Mouse (Mus musculus) brain, embryonic 18.5 days (tissue): ENCODE results near the gene Atp6v1a.
A peak's percentile ranks its signal among the peaks of the same experiment; 100 is the strongest.

Experiments used
- DNase-seq: peaks from one replicate; pipeline ENCODE4 v3.0.0-alpha.2; 2012; ENCODE audit warnings: low read depth, low spot score

Gene Atp6v1a

GRCm38 (mm10) chr16:44138377-44138978 lies 1.0 kb downstream of the Atp6v1a start:
- no peak for DNase-seq

- DNase-seq = no peak
Measured at GRCm38 (mm10) chr16:44136511-44137021, 2.9 kb downstream of the Atp6v1a start.

- no peak for DNase-seq
Measured at GRCm38 (mm10) chr16:44133187-44133586, 6.3 kb downstream of the Atp6v1a start.

- DNase-seq = no peak
Measured at GRCm38 (mm10) chr16:44132300-44132699, 7.2 kb downstream of the Atp6v1a start.

- no peak for DNase-seq
Measured at GRCm38 (mm10) chr16:44126437-44126836, 13.1 kb downstream of the Atp6v1a start.

GRCm38 (mm10) chr16:44125436-44125835 lies 14.1 kb downstream of the Atp6v1a start:
- no peak for DNase-seq

- no peak for DNase-seq
Measured at GRCm38 (mm10) chr16:44124713-44125112, 14.8 kb downstream of the Atp6v1a start.

- DNase-seq = no peak
Measured at GRCm38 (mm10) chr16:44123786-44124185, 15.7 kb downstream of the Atp6v1a start.

GRCm38 (mm10) chr16:44122982-44123725 lies 16.4 kb downstream of the Atp6v1a start:
- no peak for DNase-seq

GRCm38 (mm10) chr16:44122574-44122973 lies 16.9 kb downstream of the Atp6v1a start:
- DNase-seq = no peak

GRCm38 (mm10) chr16:44122122-44122521 lies 17.4 kb downstream of the Atp6v1a start:
- DNase-seq = no peak

- no peak for DNase-seq
Measured at GRCm38 (mm10) chr16:44119753-44120501, 19.6 kb downstream of the Atp6v1a start.

GRCm38 (mm10) chr16:44109002-44109401 lies 30.5 kb downstream of the Atp6v1a start:
- DNase-seq = no peak

GRCm38 (mm10) chr16:44105211-44105610 lies 34.3 kb downstream of the Atp6v1a start:
- no peak for DNase-seq

GRCm38 (mm10) chr16:44103806-44104766 lies 35.4 kb downstream of the Atp6v1a start:
- no peak for DNase-seq

- no peak for DNase-seq
Measured at GRCm38 (mm10) chr16:44102925-44103324, 36.6 kb downstream of the Atp6v1a start.

GRCm38 (mm10) chr16:44101181-44101710 lies 38.3 kb downstream of the Atp6v1a start:
- no peak for DNase-seq

GRCm38 (mm10) chr16:44099377-44099776 lies 40.1 kb downstream of the Atp6v1a start:
- no peak for DNase-seq

- DNase-seq = no peak
Measured at GRCm38 (mm10) chr16:44087650-44088049, 51.9 kb downstream of the Atp6v1a start.

GRCm38 (mm10) chr16:44063025-44063894 lies 76.2 kb downstream of the Atp6v1a start, which contains the start of gene Gramd1c:
Gene Gramd1c, minus strand, starts transcription at chr16:44063345.
- peak; percentile 64 for DNase-seq
